Mouse (Mus musculus): ENCODE measurements at regions not wholly inside any gene's neighbourhood (a gene's known extent, or its start where the extent isn't known, plus 50 kb on each side); places are given as distances from the start of the nearest gene placed in this dataset.

DNA sequence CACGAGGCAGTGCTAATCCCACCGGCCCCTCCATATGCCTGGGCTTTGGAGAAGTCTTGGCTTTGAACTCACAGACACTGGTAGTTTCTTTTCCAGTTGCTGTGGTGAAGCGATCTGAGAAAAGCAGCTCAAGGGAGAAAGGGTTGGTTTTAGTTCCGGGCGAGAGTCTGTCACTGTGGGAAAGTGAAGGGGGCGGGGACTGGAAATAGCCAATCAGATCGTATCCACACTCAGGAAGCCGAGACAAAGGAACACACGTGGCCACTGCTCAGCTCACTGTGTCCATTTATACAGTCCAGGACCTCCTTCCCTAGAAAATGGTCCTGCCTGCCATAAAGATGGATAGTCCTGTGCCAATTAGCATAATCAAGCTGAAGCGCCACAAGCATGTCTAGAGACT, 57.2 kb upstream of the Tgfbr2 start:
- Histone ChIP-seq H3K4me3 (replicated peaks; ENCODE audit: control insufficient read depth, low read depth, low read length) (no peak overlapping the region), H3K4me1 (ENCODE audit: control insufficient read depth, insufficient read depth, low read length) (no peaks in the 10 kb centered on the region; the same call in 1 of the 2 replicates), H3K27ac (ENCODE audit: control insufficient read depth, insufficient read depth, low read depth, low read length, poor library complexity) (no peak overlapping the region)
- 80% methylated on average over 10 of the region's 10 CpGs for WGBS
- TF ChIP-seq POLR2A (IDR thresholded peaks at IDR 0.05; ENCODE audit: borderline replicate concordance, control insufficient read depth, low read depth, low read length) (no peak), CTCF (IDR thresholded peaks at IDR 0.05; ENCODE audit: control insufficient read depth, insufficient read depth, low read length) (no peak)

GRCm38 (mm10) chr9:116231351-116232311, 56.5 kb upstream of the Tgfbr2 start:
- 83% methylated on average over 16 of the region's 16 CpGs for WGBS
- no peaks in the 10 kb centered on the region; the same call in 1 of the 2 replicates for H3K4me1 ChIP-seq (ENCODE audit: control insufficient read depth, insufficient read depth, low read length)
- no peak overlapping the region for H3K27ac ChIP-seq (ENCODE audit: control insufficient read depth, insufficient read depth, low read depth, low read length, poor library complexity)
- H3K4me3 ChIP-seq (replicated peaks; ENCODE audit: control insufficient read depth, low read depth, low read length), result no peak overlapping the region
- no peak for TF ChIP-seq CTCF (IDR thresholded peaks at IDR 0.05; ENCODE audit: control insufficient read depth, insufficient read depth, low read length)
- TF ChIP-seq POLR2A (IDR thresholded peaks at IDR 0.05; ENCODE audit: borderline replicate concordance, control insufficient read depth, low read depth, low read length), result no peak

DNA sequence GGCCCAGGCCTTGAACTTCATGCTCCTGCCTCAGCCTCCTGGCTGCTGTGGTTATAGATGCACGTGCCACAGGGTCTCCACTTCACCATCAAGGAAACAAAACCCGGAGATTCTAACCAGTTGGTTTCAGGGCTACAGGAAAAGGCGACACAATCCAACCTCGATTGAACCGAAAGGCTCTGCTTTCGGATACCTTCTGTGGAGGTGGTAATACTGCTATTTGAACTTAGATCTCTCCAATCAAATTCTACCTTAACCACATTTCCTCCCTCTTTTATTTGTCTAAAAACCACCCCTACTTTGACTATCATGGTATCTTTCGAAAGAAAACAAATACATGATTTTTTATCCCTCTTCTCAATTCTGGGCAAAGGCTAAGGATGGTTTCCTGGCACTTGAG, 55.2 kb upstream of the Tgfbr2 start:
- Histone ChIP-seq H3K27ac (ENCODE audit: control insufficient read depth, insufficient read depth, low read depth, low read length, poor library complexity) (no peak overlapping the region), H3K4me1 (ENCODE audit: control insufficient read depth, insufficient read depth, low read length) (no peaks in the 10 kb centered on the region), H3K4me3 (replicated peaks; ENCODE audit: control insufficient read depth, low read depth, low read length) (no peak overlapping the region)
- TF ChIP-seq CTCF (IDR thresholded peaks at IDR 0.05; ENCODE audit: control insufficient read depth, insufficient read depth, low read length), result no peak
- no peak for TF ChIP-seq POLR2A (IDR thresholded peaks at IDR 0.05; ENCODE audit: borderline replicate concordance, control insufficient read depth, low read depth, low read length)
- WGBS, result 76% methylated on average over 7 of the region's 7 CpGs

- TF ChIP-seq POLR2A (IDR thresholded peaks at IDR 0.05; ENCODE audit: borderline replicate concordance, control insufficient read depth, low read depth, low read length), result no peak
- TF ChIP-seq CTCF (IDR thresholded peaks at IDR 0.05; ENCODE audit: control insufficient read depth, insufficient read depth, low read length), result no peak
- WGBS, result 76% methylated on average over 9 of the region's 9 CpGs
- H3K4me3 ChIP-seq (replicated peaks; ENCODE audit: control insufficient read depth, low read depth, low read length), result no peak overlapping the region
- no peaks in the 10 kb centered on the region for H3K4me1 ChIP-seq (ENCODE audit: control insufficient read depth, insufficient read depth, low read length)
- no peak overlapping the region for H3K27ac ChIP-seq (ENCODE audit: control insufficient read depth, insufficient read depth, low read depth, low read length, poor library complexity)
Observed at GRCm38 (mm10) chr9:116228443-116228842, 53.3 kb upstream of the Tgfbr2 start.

- H3K27ac ChIP-seq (ENCODE audit: control insufficient read depth, insufficient read depth, low read depth, low read length, poor library complexity), result no peak overlapping the region
- no peak for TF ChIP-seq CTCF (IDR thresholded peaks at IDR 0.05; ENCODE audit: control insufficient read depth, insufficient read depth, low read length)
- no peak for TF ChIP-seq POLR2A (IDR thresholded peaks at IDR 0.05; ENCODE audit: borderline replicate concordance, control insufficient read depth, low read depth, low read length)
- WGBS, result 80% methylated on average over 7 of the region's 7 CpGs
Observed at GRCm38 (mm10) chr9:116227738-116228137, 52.6 kb upstream of the Tgfbr2 start.

More at GRCm38 (mm10) chr9:116227738-116228137, 52.6 kb upstream of the Tgfbr2 start:
- Histone ChIP-seq H3K4me3 (replicated peaks; ENCODE audit: control insufficient read depth, low read depth, low read length) (no peak overlapping the region), H3K4me1 (ENCODE audit: control insufficient read depth, insufficient read depth, low read length) (no peaks in the 10 kb centered on the region)
